Mouse (Mus musculus): Measurements from ENCODE around the gene Grasp.

- TF ChIP-seq CTCF (IDR thresholded peaks at IDR 0.05; ENCODE audit: insufficient read depth, low read length) (no peak), POLR2A (IDR thresholded peaks at IDR 0.05; ENCODE audit: borderline replicate concordance, extremely low read depth, low read depth, low read length) (no peak)
Measured at GRCm38 (mm10) chr15:101260874-101261622, 37.1 kb downstream of the Grasp start.

Measured in lung, adult 2 months (tissue).